Mouse (Mus musculus) limb, embryonic 12.5 days (tissue): Measurements from ENCODE around the gene Gcc2. TPM values are rescaled to one million over a fixed set of nuclear protein-coding genes. Genes with fewer than 3 reads are reported as not detected.
A peak's percentile ranks its signal among the peaks of the same experiment; 100 is the strongest.

Experiments used
- ATAC-seq: fragments of 200-750 bp; cut with Nextera tagmentation; 2 replicates; pipeline ENCODE4 v1.8.0; 2017; ENCODE audit warnings: low read depth, moderate TSS enrichment; ENCODE audit not compliant: insufficient number of reproducible peaks, insufficient read depth, low FRiP score, low TSS enrichment
- H3K27ac ChIP-seq: fragments of 300-500 bp; sonication (generic); 2 replicates; pipeline ENCODE4 v1.5.1; 2016; ENCODE audit warnings: mild to moderate bottlenecking, moderate library complexity
- H3K27me3 ChIP-seq: fragments of 300-500 bp; sonication (generic); 2 replicates; pipeline ENCODE4 v1.6.1; 2016; ENCODE audit warnings: mild to moderate bottlenecking, moderate library complexity
- H3K36me3 ChIP-seq: fragments of 300-500 bp; sonication (generic); 2 replicates; pipeline ENCODE4 v1.6.1; 2016; ENCODE audit warnings: mild to moderate bottlenecking, moderate library complexity
- H3K4me1 ChIP-seq: fragments of 300-500 bp; sonication (generic); replicated peaks from 2 replicates; pipeline ENCODE4 v1.6.1; 2016
- H3K4me2 ChIP-seq: fragments of 300-500 bp; sonication (generic); 2 replicates; pipeline ENCODE4 v1.6.1; 2016; ENCODE audit warnings: mild to moderate bottlenecking, moderate library complexity
- H3K4me3 ChIP-seq: fragments of 300-500 bp; sonication (generic); replicated peaks from 2 replicates; pipeline ENCODE4 v1.5.1; 2016; ENCODE audit warnings: mild to moderate bottlenecking
- H3K9ac ChIP-seq: fragments of 300-500 bp; sonication (generic); replicated peaks from 2 replicates; pipeline ENCODE4 v1.6.1; 2016; ENCODE audit warnings: mild to moderate bottlenecking, moderate library complexity
- H3K9me3 ChIP-seq: fragments of 300-500 bp; sonication (generic); 2 replicates; pipeline ENCODE4 v1.6.1; 2016; ENCODE audit warnings: mild to moderate bottlenecking, moderate library complexity
- WGBS: fragments of 180-500 bp; shearing (Covaris S2); methylation state at CpG from one replicate; pipeline ENCODE4 v1.1.7; 2016; 5-methylcytosine and 5-hydroxymethylcytosine counted together
- polyA plus RNA-seq: library from polyadenylated mRNA; unstranded; fragments of >200 nt; fragmentation: Nextera tagmentation; extraction: Ambion mirVana; gene quantifications from 2 replicates; pipeline ENCODE4 v1.2.1, GENCODE M21; 2016

The Gcc2 gene
- polyA plus RNA-seq = 62.5 and 71.3 TPM in 2 replicates

DNA sequence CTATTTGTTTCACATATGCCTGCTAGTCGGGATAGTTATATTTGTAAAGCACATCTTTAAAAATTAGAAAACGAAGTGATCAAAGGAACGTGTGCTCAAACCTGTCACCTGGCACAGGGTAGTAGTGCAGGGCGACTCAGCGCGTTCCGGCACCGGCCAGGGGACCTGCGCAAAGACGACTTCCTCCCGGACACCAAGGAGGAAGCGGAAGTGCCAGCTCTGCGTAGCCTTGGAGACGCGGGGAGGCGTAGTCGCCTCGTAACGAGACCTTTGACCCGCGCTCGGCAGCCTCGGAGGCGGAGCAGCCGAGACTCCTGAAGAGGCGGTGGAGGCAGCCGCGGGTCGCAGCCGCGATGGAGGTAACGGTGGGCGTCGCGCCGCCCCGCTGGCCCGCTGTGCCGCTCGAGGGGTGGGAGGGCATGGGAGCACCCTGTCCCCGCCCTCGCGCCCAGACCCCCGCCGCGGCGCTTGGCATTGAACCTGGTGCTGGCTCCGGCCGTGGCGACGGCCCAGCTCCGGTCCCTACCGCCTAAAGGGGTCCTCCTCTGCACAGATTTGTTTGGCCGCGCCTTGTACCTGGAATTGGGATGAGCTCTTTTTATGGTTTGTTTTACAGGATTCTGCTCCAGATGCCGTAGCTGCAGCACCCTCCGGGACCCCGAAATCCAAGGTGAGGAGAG lies at the start of gene Gcc2:
Gene Gcc2 (plus strand): TSS at position 285 of the 680 bp plus-strand sequence.
- H3K4me3 ChIP-seq = peak within 1 kb of the TSS; percentile 82
- peaks cover 4% of the 10 kb centered on the region; the same call in 1 of the 2 replicates for H3K4me1 ChIP-seq
- peak within 1 kb of the TSS; percentile 60 for H3K4me2 ChIP-seq
- H3K9me3 ChIP-seq = no peaks in the 10 kb centered on the region
- H3K9ac ChIP-seq = peak within 1 kb of the TSS; percentile 83
- peaks cover 23% of the 10 kb centered on the region for H3K36me3 ChIP-seq
- WGBS = under 1% methylated on average over 57 of the region's 58 CpGs
- H3K27me3 ChIP-seq = no peaks in the 10 kb centered on the region
- peak; percentile 97 for ATAC-seq
- H3K27ac ChIP-seq = peak within 1 kb of the TSS; percentile 76; the same call in 1 of the 2 replicates

DNA sequence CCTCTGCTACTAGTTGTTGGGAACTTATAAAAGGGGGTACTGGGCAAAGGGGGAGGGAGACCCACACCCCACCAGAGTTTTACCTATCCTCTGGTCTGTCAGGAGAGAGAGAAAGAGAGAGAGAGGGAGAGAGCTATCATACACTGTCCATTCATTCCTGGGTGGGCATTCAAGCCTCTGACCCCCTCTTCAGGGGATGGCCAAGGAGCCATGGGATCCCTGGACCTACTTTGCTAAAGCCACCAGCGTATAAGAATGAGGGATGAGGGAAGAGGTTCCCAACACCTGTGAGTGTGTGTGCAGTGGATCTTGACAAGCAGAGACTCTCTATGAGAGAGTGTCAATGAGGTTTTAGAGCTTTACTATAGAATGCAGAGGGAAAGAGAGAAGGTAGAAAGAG lies 49.3 kb upstream of the Gcc2 start:
- no peaks in the 10 kb centered on the region for H3K4me1 ChIP-seq
- WGBS = 48% methylated on average over 1 of the region's 1 CpGs

DNA sequence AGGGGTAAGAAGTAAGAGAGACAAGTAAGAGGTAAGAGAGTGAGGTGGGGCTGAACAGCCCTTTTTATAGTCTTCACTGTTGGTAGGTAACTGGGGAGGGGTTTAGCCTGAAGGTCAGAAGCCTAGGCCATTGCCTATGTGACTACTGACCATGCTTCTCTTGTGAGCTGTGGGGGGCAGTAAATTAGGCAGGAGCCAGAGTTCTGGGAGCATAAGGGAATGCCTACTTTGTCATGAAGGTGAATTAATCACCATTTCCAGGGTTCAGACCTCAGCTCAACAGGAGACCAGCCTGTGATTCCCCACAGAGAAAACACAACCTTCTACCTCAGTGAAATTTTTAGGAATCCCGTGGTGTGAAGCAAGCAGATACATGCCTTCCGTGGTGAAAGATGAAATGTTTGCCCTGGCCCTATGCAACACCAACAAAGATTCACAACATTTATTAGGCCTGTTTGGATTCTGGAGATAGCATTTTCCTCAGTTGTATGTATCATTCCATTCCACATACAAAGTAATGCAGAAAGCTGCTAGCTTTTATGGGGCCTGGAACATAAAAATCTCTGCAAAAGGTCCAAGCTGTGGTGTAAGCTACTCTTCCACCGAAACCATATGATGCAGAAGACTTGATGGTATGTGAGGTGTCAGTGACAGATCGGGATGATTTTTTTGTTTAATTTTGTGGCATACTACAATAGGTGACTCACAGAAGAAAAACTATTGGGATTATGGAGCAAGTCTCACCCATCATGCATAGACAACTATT lies 48.5 kb upstream of the Gcc2 start:
- WGBS = 91% methylated on average over 4 of the region's 4 CpGs
- Histone ChIP-seq H3K4me3 (no peak overlapping the region), H3K4me2 (no peak overlapping the region), H3K36me3 (no peaks in the 10 kb centered on the region), H3K4me1 (no peaks in the 10 kb centered on the region), H3K27ac (no peak overlapping the region), H3K27me3 (no peaks in the 10 kb centered on the region), H3K9me3 (0 out of 2 replicates have a peak, but pooled peaks cover 9% of the 10 kb centered on the region), H3K9ac (no peak overlapping the region)
- ATAC-seq = no peak

More for the DNA sequence above, 49.3 kb upstream of the Gcc2 start:
- no peak overlapping the region for H3K9ac ChIP-seq
- H3K36me3 ChIP-seq = no peaks in the 10 kb centered on the region
- no peak overlapping the region for H3K4me2 ChIP-seq
- ATAC-seq = no peak
- no peak overlapping the region for H3K4me3 ChIP-seq
- H3K27ac ChIP-seq = no peak overlapping the region
- 0 out of 2 replicates have a peak, but pooled peaks cover 9% of the 10 kb centered on the region for H3K9me3 ChIP-seq
- H3K27me3 ChIP-seq = no peaks in the 10 kb centered on the region

DNA sequence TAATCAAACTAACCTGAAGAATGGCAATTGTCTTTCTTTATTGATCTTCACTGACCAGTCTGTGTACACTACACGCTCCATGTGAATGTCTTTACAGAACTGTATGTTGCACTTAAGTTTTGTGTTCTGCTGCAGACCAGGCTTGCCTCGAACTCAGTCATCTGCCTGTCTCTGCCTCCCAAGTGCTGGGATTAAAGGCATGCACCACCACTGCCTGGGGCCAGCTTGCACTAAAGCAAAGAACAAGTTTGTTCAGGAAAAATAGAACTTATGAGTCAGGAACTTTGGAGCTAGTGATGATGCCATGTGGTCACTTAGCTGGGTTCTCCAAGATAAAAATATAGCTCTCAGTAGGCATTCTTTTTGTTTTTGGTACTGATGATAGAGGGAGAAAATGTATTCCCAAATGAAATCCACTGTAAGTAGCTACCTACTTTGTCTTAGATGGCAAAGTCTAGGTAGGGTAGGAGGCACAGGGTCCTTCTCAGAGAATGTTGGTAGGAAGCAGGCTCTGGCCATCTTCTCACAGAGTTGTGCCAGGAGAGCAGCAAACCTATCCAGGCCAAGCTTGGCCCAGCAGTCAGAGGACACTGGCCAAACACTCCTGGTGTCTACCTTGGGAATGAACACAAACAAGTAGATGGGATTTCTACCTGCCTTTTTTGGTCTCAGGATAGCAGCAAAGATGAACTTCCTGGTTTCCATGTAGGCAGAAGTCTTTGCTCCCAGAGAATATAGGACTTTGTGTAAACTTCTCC lies 45.4 kb upstream of the Gcc2 start:
- WGBS = 75% methylated on average over 2 of the region's 2 CpGs
- no peak overlapping the region for H3K4me3 ChIP-seq
- H3K27ac ChIP-seq = no peak overlapping the region
- no peak overlapping the region for H3K9ac ChIP-seq
- no peak for ATAC-seq
- no peaks in the 10 kb centered on the region for H3K36me3 ChIP-seq
- H3K27me3 ChIP-seq = no peaks in the 10 kb centered on the region
- no peak overlapping the region for H3K4me2 ChIP-seq
- H3K9me3 ChIP-seq = peaks cover 13% of the 10 kb centered on the region; the same call in 1 of the 2 replicates
- no peaks in the 10 kb centered on the region for H3K4me1 ChIP-seq

DNA sequence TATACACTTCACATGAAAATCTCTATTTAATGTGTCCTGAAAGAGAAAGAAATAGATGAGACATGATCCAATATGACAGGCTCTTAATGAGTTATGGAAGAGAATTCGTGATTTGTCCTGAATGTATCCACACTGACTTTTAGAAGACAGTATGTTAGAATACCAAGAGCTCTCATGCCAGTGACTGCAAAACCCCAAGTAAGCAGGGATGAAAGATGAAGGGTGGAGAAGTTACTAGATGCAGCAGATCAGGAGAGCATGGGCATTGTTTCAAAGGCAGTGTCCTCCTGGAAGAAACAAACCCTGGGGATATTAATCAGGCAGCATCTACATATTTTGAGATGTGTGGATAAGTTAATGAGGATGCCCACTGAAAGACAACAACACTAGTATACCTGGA lies 44.8 kb upstream of the Gcc2 start:
- Histone ChIP-seq H3K4me1 (no peaks in the 10 kb centered on the region), H3K27ac (no peak overlapping the region), H3K9me3 (peaks cover 13% of the 10 kb centered on the region; the same call in 1 of the 2 replicates), H3K4me2 (no peak overlapping the region), H3K27me3 (no peaks in the 10 kb centered on the region), H3K9ac (no peak overlapping the region), H3K4me3 (no peak overlapping the region), H3K36me3 (no peaks in the 10 kb centered on the region)
- 62% methylated on average over 1 of the region's 1 CpGs for WGBS
- ATAC-seq = no peak

DNA sequence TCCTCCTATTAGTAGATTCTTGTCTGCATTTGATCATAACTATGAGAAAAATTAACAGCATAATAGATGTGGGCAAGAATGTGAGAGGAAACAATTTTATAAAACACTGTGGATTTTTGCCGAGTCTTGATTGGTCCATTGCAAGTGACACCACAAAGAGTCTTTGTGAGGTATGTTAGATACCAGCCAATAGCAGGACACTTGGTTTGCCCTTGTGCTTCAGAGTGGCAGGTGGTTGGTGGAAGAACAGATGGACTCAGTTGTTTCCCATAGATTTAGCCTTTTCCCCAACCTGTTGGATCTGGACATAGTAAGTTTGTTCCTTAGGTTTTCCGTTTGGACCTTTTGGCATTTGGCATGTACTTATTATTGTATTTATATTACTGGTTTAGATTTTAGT lies 44.1 kb upstream of the Gcc2 start:
- H3K9ac ChIP-seq = no peak overlapping the region
- peaks cover 9% of the 10 kb centered on the region; the same call in 1 of the 2 replicates for H3K9me3 ChIP-seq
- no peaks in the 10 kb centered on the region for H3K4me1 ChIP-seq
- 90% methylated on average over 2 of the region's 2 CpGs for WGBS
- no peaks in the 10 kb centered on the region for H3K36me3 ChIP-seq
- H3K4me2 ChIP-seq = no peak overlapping the region
- H3K27ac ChIP-seq = no peak overlapping the region
- H3K4me3 ChIP-seq = no peak overlapping the region
- ATAC-seq = no peak
- H3K27me3 ChIP-seq = no peaks in the 10 kb centered on the region

DNA sequence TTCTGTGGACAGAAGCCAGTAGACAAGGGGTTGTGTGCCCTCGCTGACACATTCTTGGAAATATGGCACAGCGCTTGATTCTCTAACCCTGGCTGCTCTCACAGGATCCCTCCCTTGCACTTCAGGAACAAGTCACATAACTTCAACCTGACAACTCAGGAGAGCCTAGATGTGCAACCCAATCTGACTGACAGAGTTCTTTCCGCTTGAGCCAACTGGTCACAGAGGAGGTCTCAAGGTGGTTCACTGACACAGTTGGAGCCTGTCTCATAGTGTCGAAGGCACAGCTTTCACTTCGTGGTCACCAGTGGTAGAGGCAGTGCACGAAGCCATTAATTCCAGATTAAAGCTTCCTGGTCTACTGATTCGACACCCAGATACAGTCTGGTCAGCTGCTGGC lies 43.1 kb upstream of the Gcc2 start:
- no peaks in the 10 kb centered on the region for H3K27me3 ChIP-seq
- no peak overlapping the region for H3K27ac ChIP-seq
- WGBS = 77% methylated on average over 7 of the region's 7 CpGs
- no peak for ATAC-seq
- H3K4me1 ChIP-seq = no peaks in the 10 kb centered on the region
- H3K9ac ChIP-seq = no peak overlapping the region
- H3K4me2 ChIP-seq = no peak overlapping the region
- no peaks in the 10 kb centered on the region for H3K36me3 ChIP-seq
- peaks cover 8% of the 10 kb centered on the region; the same call in 1 of the 2 replicates for H3K9me3 ChIP-seq
- H3K4me3 ChIP-seq = no peak overlapping the region

DNA sequence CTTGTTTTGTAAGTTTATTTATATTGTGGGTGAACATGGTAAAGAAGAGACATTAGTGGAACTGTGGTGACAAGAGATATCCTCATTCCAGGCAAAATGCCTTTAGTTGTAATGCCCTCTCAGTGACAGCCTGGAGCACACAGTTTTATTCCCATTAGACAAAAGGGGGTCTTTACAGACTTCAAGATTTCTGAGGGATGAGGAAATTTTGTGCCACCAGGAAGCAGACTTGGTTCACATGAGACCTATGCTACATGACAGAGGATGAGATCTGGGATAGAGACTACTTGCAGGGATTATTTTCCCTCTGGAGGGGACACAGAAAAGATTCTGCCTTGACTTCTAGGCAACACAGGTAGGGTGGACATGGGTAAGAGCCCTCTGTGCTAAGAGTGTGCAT lies 40.8 kb upstream of the Gcc2 start:
- Histone ChIP-seq H3K4me2 (no peak overlapping the region), H3K4me1 (no peaks in the 10 kb centered on the region), H3K36me3 (no peaks in the 10 kb centered on the region), H3K4me3 (no peak overlapping the region), H3K9me3 (peaks cover 8% of the 10 kb centered on the region; the same call in 1 of the 2 replicates), H3K27me3 (no peaks in the 10 kb centered on the region), H3K9ac (no peak overlapping the region), H3K27ac (no peak overlapping the region)
- ATAC-seq = no peak

DNA sequence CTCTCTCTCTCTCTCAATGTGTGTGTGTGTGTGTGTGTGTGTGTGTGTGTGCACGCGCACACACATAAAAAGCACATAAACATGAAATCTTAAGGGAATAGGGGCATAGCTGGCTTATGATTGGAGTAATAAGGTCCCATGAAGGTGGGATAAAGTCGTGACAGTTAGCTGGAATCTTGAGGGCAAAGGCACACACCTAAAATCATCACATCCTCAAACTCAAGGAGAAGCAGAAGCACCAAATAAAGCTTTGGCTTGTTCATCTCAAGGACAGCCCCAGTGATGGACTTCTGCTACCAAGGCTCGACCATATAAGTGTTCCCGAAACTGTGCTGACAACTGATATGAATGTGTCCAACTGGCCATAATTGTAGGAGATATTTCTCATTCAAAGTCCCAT lies 40.4 kb upstream of the Gcc2 start:
- Histone ChIP-seq H3K27me3 (no peaks in the 10 kb centered on the region), H3K9me3 (peaks cover 8% of the 10 kb centered on the region; the same call in 1 of the 2 replicates), H3K4me2 (no peak overlapping the region), H3K9ac (no peak overlapping the region), H3K4me1 (no peaks in the 10 kb centered on the region), H3K36me3 (no peaks in the 10 kb centered on the region), H3K4me3 (no peak overlapping the region), H3K27ac (no peak overlapping the region)
- no peak for ATAC-seq
- WGBS = 79% methylated on average over 5 of the region's 5 CpGs

DNA sequence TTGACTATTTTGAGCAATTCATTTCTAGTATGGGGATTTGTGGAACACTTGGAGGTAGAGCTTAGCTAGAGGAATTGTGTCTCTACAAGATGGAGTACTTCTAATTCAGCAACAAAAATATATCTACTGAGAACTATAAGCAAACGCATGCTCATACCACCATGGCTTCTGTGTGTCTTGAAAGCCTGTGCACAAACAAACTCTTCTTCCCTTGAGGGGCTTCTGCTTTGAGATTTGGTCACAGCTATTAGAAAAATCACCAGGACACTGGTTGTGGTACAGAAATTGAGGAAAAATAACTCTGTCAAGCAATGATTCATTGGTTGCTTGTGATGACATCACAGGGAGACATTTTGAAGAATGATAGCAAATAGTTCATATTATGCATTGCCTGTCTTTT lies 39.9 kb upstream of the Gcc2 start:
- no peak overlapping the region for H3K9ac ChIP-seq
- no peaks in the 10 kb centered on the region for H3K27me3 ChIP-seq
- no peak overlapping the region for H3K27ac ChIP-seq
- whole genome bisulfite sequencing = 88% methylated on average over 1 of the region's 1 CpGs
- no peak overlapping the region for H3K4me2 ChIP-seq
- H3K4me1 ChIP-seq = no peaks in the 10 kb centered on the region
- peaks cover 8% of the 10 kb centered on the region; the same call in 1 of the 2 replicates for H3K9me3 ChIP-seq
- no peak overlapping the region for H3K4me3 ChIP-seq
- ATAC-seq = no peak
- H3K36me3 ChIP-seq = no peaks in the 10 kb centered on the region

DNA sequence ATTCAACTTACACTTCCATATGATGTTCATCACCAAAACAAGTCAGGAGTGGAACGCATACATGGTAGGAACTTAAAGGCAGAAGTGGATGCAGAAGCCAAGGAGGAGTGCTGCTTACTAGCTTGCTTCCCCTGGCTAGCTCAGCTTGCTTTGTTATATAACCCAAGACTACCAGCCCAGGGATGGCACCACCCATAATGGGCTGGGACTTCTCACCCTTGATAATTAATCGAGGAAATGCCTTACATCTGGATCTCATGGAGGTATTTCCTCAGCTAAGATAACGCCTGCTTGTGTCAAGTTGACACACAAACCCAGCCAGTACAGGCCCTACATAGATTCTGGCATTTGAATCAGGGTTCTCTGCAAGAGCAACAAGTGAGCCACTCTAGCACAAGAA lies 37.9 kb upstream of the Gcc2 start:
- Histone ChIP-seq H3K9ac (no peak overlapping the region), H3K4me1 (no peaks in the 10 kb centered on the region), H3K9me3 (peaks cover 8% of the 10 kb centered on the region; the same call in 1 of the 2 replicates), H3K27me3 (no peaks in the 10 kb centered on the region), H3K4me2 (no peak overlapping the region), H3K27ac (no peak overlapping the region), H3K36me3 (no peaks in the 10 kb centered on the region), H3K4me3 (no peak overlapping the region)
- 86% methylated on average over 3 of the region's 3 CpGs for WGBS
- ATAC-seq = no peak
